Mouse (Mus musculus): ENCODE measurements around the gene Tmem53.

GRCm38 (mm10) chr4:117240867-117241266, 10.9 kb upstream of the Tmem53 start:
- TF ChIP-seq CTCF (IDR thresholded peaks at IDR 0.05; ENCODE audit: extremely low read depth, insufficient read depth, low read length) = no peak
- TF ChIP-seq POLR2A (IDR thresholded peaks at IDR 0.05; ENCODE audit: extremely low read depth, insufficient read depth, low read length) = no peak
